Comparison of ENCODE assay signal across 18 mouse cellular contexts in the genomic region with DNA sequence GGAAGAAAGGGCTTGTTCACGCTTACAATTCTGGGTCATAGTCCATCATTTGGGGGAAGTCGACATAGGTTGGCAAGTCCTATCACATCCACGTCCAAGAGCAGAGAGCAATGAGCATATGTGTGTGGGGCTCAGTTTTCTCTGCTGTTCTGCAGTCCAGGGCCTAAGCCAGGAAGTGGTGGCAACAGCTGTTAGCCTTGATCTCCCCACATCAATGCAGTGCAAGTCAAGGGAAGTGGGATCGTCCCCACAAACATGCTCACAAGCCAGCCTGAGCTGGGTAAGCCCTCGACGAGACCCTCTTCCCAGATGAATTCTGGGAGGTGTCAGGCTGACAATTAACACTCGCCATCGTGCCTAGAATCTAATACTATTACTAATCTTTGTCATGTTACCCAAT.
DNase-seq lines count a peak whose midpoint lies in the region.
"Had no signal": no experiment of that assay in that cellular context is flagged by ENCODE, and none has a peak within 500 bp of the region (broad histone marks: within the 10 kb centered on the region; RNA-seq: fewer than 3 reads in every experiment).

No protein-coding gene starts in this region.

- DNase-seq in naive thymus-derived CD4-positive, alpha-beta T cell, adult 2 months (ENCODE audit: low read depth): peak; percentile 8
- DNase-seq in thymus, adult 18-20 months: peak; percentile 24 to 49
- peak; percentile 55 to 60 for DNase-seq in thymus, postnatal 10 days (ENCODE audit: low spot score in 2 of 2)
- peak; percentile 45 to 63 for DNase-seq in thymus, postnatal 36 days
- no peak for DNase-seq in urinary bladder, postnatal 36 days (ENCODE audit: low spot score in 2 of 2)
- DNase-seq in urinary bladder, adult 18-20 months (ENCODE audit: low spot score in 2 of 2): no peak
- no peak for DNase-seq in cerebellum, adult 11 months
- DNase-seq: adrenal gland, adult 2 months; adrenal gland, postnatal 14 days; cerebellum, adult 11-12 months; cerebellum, adult 8-10 months; cerebellum, postnatal 10 days; cerebellum, postnatal 36 days; embryo, embryonic 11 days; gastrocnemius, postnatal 25 days; heart, adult 18-20 months; heart, postnatal 10 days; heart, postnatal 36 days had no signal

Comparison
In these comparisons a context has a peak if more than half of its experiments do, and no peak if none do; other contexts are left out.
1. DNase-seq: peak in naive thymus-derived CD4-positive, alpha-beta T cell, adult 2 months (single experiment), thymus, adult 18-20 months (2 of 2), thymus, postnatal 10 days (2 of 2) and thymus, postnatal 36 days (2 of 2); none in urinary bladder, postnatal 36 days (0 of 2), urinary bladder, adult 18-20 months (0 of 2) and cerebellum, adult 11 months (single experiment).